Mouse (Mus musculus) R1 (cell line): ENCODE measurements at regions not wholly inside any gene's neighbourhood (a gene's known extent, or its start where the extent isn't known, plus 50 kb on each side); places are given as distances from the start of the nearest gene placed in this dataset.

Source experiments
- DNase-seq: peaks from one replicate; pipeline ENCODE4 v3.0.0-alpha.2; 2018; ENCODE audit warnings: low read depth, low spot score

DNA sequence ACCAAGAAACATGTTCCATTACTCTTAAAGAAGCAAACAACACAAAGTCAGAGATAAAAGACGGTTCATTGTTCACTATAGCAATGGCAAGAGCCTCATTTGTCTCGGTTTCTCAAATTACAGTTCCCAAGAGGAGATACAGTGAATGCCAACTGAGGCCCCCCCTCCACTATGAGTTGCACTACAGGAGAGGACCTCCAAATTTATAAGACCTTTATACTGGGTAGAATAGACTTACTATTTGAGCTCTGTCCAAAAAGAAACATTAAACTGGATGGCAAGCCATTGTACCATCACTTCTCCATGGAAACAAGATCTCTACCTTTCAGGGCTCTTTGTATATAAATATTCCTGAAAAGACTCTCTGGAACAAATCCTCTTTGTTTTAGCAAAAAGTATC, 66.4 kb downstream of the Fundc1 start:
- DNase-seq = no peak

GRCm38 (mm10) chrX:17473129-17473528, 99.0 kb downstream of the Fundc1 start:
- DNase-seq = peak; percentile 43

- no peak for DNase-seq
These were observed 115.6 kb downstream of the Fundc1 start for GRCm38 (mm10) chrX:17456515-17456914.

DNA sequence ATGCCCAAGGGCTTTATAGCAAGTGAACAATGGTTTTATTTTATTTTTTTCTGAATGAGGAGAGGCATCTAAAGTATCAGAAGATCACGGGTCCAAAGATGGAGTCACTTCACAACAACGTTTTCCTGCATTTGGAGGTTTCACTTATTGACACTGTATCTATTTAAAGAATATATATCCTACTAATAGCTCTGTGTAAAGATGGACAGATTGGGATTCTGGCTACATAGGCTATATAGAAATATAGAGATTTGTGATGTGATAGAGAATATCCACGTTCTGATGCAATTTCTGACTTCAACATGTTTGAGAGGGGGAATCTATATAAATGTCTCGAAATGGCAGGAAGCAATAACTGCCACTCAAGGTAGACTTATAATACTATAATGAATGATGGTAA, 96.0 kb upstream of the Efhc2 start:
- DNase-seq = no peak

DNA sequence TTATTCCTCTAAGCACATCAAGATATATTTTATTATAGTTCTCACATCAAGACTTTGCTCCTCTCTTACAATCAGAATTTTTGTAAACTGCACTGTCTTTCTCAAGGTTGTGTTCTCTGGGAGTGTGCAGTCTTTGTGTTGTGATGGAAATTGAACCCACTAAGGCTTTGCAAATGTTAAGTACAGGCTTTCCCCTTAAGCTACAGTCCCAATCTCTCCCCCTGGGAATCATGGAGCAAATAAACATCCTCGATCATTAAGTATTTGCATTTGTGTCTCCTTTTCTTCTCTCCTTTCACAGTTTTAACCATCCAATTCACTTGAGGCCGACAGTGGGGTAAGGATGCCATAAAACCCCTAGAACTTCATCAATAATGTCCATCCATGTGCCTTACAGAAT, 85.1 kb upstream of the Efhc2 start:
- DNase-seq = peak; percentile 73
